Mouse (Mus musculus) liver, embryonic 11.5 days (tissue): ENCODE data around the gene Zfp2. TPM values are rescaled to one million over a fixed set of nuclear protein-coding genes. Genes with fewer than 3 reads are reported as not detected.

Experiments used
- ATAC-seq: fragments of 200-750 bp; cut with Nextera tagmentation; replicated peaks from 2 replicates; pipeline ENCODE4 v1.8.0; 2017; ENCODE audit warnings: moderate number of reproducible peaks, mild to moderate bottlenecking, moderate TSS enrichment, moderate library complexity; ENCODE audit not compliant: low FRiP score
- DNase-seq: peaks from one replicate; pipeline ENCODE4 v3.0.0-alpha.2; 2017; ENCODE audit warnings: low spot score
- H3K27ac ChIP-seq: fragments of 300-500 bp; sonication (generic); 2 replicates; pipeline ENCODE4 v1.5.1; 2014; ENCODE audit warnings: mild to moderate bottlenecking, low read depth, low read length, control low read depth
- H3K27me3 ChIP-seq: fragments of 300-500 bp; sonication (generic); replicated peaks from 2 replicates; pipeline ENCODE4 v1.6.1; 2014; ENCODE audit warnings: low read length, mixed read lengths; ENCODE audit not compliant: control insufficient read depth, insufficient read depth
- H3K36me3 ChIP-seq: fragments of 300-500 bp; sonication (generic); 2 replicates; pipeline ENCODE4 v1.6.1; 2014; ENCODE audit warnings: mild to moderate bottlenecking, low read length, moderate library complexity, mixed read lengths; ENCODE audit not compliant: control insufficient read depth, insufficient read depth
- H3K4me1 ChIP-seq: fragments of 300-500 bp; sonication (generic); replicated peaks from 2 replicates; pipeline ENCODE4 v1.6.1; 2014; ENCODE audit warnings: low read length, mixed read lengths; ENCODE audit not compliant: control insufficient read depth, insufficient read depth
- H3K4me2 ChIP-seq: fragments of 300-500 bp; sonication (generic); 2 replicates; pipeline ENCODE4 v1.6.1; 2014; ENCODE audit warnings: mild to moderate bottlenecking, control low read depth, moderate library complexity
- H3K4me3 ChIP-seq: fragments of 300-500 bp; sonication (generic); 2 replicates; pipeline ENCODE4 v1.5.1; 2014; ENCODE audit warnings: low read depth, low read length, control low read depth
- H3K9ac ChIP-seq: fragments of 300-500 bp; sonication (generic); 2 replicates; pipeline ENCODE4 v1.6.1; 2014; ENCODE audit warnings: low read depth, low read length, control low read depth
- H3K9me3 ChIP-seq: fragments of 300-500 bp; sonication (generic); 2 replicates; pipeline ENCODE4 v1.6.1; 2016; ENCODE audit warnings: low read length, inconsistent platforms, mixed read lengths; ENCODE audit not compliant: control insufficient read depth
- WGBS: fragments of 180-500 bp; shearing (Covaris S2); extraction: QIAGEN DNeasy Blood & Tissue Kit; methylation state at CpG from one replicate; pipeline ENCODE4 v1.1.7; 2014; 5-methylcytosine and 5-hydroxymethylcytosine counted together
- polyA plus RNA-seq: library from polyadenylated mRNA; unstranded; fragments of >200 nt; fragmentation: Nextera tagmentation; extraction: Ambion mirVana; gene quantifications from 2 replicates; pipeline ENCODE4 v1.2.1, GENCODE M21; 2014

Zfp2 gene
- polyA plus RNA-seq, 1 experiment from 2014 or later, result 10.6 TPM

DNA sequence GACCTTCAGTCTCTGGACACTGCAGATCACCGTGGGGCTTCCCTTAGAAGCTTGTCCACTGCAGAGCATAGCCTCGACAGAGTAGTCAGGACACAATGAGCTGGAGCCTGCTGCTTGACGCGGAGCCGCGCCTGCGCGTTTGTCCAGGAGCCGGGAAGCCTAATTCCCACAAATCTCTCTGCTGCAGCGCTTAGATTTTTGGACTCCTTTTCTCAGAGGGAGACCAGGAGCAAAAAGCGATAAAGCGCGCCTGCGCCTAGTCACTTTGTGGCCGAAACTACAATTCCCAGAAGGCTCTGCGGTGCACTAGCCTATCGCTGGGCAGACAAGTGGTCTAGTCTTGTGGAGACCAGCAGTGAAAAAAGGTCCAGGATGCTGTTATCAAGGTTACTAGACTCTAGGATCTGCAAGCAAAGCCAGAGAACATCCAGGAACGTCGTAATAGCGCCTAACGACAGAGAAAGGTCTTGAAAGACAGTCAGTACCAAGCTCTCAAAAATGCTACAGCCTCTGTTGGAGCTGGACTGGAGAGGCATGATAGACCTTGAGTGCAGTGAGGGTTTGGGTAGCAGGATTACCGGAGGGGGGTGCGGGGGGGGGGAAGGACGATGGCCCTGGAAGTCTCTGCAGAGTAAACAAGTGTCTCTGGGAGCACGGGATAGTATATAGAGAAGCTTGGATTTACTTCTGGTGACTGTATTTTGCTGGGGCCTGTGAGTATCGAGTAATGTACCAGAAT is 28.4 kb downstream of the Zfp2 start, which contains the start of gene Zfp454:
Zfp454 (minus strand) TSS at position 262 of the 739 bp plus-strand sequence.
- no peak within 1 kb of the TSS for H3K27ac ChIP-seq
- WGBS, result 7% methylated on average over 26 of the region's 26 CpGs
- no peaks in the 10 kb centered on the region for H3K36me3 ChIP-seq
- no peaks in the 10 kb centered on the region for H3K9me3 ChIP-seq
- peak within 1 kb of the TSS; percentile 57; the same call in 1 of the 2 replicates for H3K9ac ChIP-seq
- H3K4me1 ChIP-seq, result no peaks in the 10 kb centered on the region
- ATAC-seq, result peak; percentile 74
- H3K27me3 ChIP-seq, result no peaks in the 10 kb centered on the region
- peak; percentile 62 for DNase-seq
- peak within 1 kb of the TSS; percentile 60 for H3K4me2 ChIP-seq
- H3K4me3 ChIP-seq, result peak within 1 kb of the TSS; percentile 46

DNA sequence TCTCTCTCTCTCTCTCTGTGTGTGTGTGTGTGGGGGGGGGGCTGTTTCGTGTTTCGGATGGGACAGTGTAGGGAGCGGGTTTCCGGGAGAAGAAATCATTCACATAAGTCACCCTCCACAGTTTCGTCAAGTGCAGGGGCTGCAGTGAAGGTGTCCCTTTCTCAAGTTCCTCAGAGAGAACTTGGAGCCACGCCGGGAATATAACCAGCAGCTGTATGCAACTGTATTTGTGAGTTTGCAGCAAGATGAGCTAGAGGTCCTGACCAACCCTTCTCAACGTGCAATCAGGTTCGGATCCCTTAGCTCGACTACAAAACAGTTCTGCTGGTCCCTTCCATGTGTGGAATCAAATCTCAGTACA is 29.1 kb downstream of the Zfp2 start:
- no peaks in the 10 kb centered on the region for H3K36me3 ChIP-seq
- DNase-seq (no peak), ATAC-seq (no peak)
- H3K4me3 ChIP-seq, result peak overlapping the region; percentile 46
- H3K9me3 ChIP-seq, result no peaks in the 10 kb centered on the region
- H3K9ac ChIP-seq, result peak overlapping the region; percentile 57; the same call in 1 of the 2 replicates
- no peaks in the 10 kb centered on the region for H3K4me1 ChIP-seq
- no peak overlapping the region for H3K27ac ChIP-seq
- 39% methylated on average over 10 of the region's 10 CpGs for WGBS
- peak overlapping the region; percentile 60 for H3K4me2 ChIP-seq
- H3K27me3 ChIP-seq, result no peaks in the 10 kb centered on the region

DNA sequence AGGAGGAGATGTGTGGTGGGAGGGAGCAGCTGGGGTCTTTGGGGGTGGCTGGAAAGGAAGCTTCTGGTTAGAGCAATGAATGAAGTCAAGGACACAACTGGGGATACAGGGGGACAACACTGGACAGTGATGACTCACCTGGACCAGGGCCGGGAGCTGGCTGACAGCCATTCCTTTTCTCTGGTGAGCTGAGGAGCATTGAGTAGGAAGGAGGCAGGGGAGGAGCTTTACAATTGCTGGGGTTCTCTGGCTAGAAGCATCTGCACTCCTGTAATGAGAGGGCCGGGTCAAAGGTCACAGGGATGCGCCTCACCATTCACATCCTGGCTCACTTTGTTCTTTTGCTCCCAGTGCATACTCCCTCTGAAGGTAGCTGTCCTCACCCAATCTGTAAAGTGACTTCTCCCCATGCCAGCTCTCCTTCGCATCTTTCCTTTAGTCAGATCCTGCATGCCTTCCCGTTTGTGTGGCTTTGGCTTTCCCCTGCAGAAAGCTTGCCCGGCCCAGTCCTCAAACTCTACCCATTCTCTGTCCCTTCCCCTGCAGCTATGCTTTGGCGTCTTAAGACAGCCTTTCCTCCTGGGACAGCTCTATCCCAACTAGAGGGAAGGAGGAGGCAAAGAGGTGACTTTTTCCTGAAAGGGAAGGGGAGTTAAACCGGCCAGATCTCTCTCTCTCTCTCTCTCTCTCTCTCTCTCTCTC is 29.6 kb downstream of the Zfp2 start:
- H3K9me3 ChIP-seq, result no peaks in the 10 kb centered on the region
- no peak overlapping the region for H3K9ac ChIP-seq
- WGBS, result 45% methylated on average over 8 of the region's 8 CpGs
- DNase-seq (no peak), ATAC-seq (no peak)
- no peaks in the 10 kb centered on the region for H3K27me3 ChIP-seq
- peak overlapping the region; percentile 60 for H3K4me2 ChIP-seq
- H3K36me3 ChIP-seq, result no peaks in the 10 kb centered on the region
- peak overlapping the region; percentile 46; the same call in 1 of the 2 replicates for H3K4me3 ChIP-seq
- H3K4me1 ChIP-seq, result no peaks in the 10 kb centered on the region
- H3K27ac ChIP-seq, result no peak overlapping the region

DNA sequence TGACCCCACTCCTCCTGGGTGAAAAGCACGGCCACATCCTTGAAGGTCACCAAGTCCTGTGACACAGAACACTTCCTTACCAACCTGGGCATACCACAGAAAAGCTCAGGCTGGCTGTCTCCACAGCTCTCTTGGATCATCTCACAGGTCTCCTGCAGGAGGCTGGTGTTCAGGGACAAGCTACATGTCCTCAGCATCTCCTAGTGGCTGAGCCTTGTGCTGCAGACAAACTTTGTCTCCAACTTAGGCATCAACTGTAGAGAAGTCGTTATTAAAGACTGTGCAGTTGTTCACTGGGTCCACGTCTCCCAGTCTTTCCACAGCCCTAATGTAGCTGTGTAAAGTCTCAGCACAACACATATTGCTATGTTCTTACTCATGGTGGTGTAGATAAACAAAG is 32.2 kb downstream of the Zfp2 start:
- Histone ChIP-seq H3K4me2 (no peak overlapping the region), H3K36me3 (peaks cover 3% of the 10 kb centered on the region; the same call in 1 of the 2 replicates), H3K4me1 (no peaks in the 10 kb centered on the region), H3K4me3 (no peak overlapping the region), H3K9ac (no peak overlapping the region), H3K27me3 (no peaks in the 10 kb centered on the region), H3K27ac (no peak overlapping the region), H3K9me3 (no peaks in the 10 kb centered on the region)
- ATAC-seq (no peak), DNase-seq (no peak)
- WGBS, result 56% methylated on average over 3 of the region's 3 CpGs

DNA sequence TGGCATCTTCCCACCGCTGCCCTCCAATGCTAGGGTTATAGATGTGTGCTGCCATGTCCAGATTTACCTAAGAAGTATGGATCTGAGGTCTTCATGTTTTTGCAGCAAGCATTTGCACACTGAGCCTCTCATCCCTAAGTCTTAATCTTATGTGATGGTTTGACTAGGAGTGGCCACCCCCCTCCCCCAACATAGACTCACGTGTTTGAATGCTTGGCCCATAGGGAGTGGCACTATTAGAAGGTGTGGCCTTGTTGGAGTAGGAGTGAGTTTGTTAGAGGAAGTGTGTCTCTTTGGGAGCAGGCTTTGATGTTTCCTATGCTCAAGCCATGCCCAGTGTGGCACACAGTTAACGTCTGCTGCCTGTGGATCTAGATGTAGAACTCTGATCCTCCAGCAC is 37.3 kb downstream of the Zfp2 start:
- ATAC-seq, result no peak
- peaks cover 11% of the 10 kb centered on the region for H3K36me3 ChIP-seq

DNA sequence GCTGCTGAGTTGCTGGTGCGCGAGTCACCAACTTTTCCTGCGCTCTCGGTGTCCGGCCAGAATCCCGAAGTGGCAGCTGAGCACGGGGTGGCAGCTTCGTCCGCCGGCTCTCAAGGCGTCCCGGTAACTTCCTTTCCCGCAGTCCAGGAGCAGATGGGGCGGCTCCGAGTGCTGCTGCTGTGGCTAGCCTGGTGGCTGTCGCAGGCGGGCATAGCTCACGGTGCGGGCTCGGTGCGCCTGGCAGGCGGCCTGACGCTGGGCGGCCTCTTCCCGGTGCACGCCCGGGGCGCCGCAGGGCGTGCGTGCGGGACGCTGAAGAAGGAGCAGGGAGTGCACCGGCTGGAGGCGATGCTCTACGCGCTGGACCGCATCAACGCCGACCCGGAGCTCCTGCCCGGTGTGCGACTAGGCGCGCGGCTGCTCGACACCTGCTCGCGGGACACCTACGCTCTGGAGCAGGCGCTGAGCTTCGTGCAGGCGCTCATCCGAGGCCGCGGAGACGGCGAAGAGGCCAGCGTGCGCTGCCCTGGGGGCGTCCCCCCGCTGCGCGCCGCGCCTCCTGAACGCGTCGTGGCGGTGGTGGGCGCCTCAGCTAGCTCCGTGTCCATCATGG is 64.9 kb downstream of the Zfp2 start:
- Histone ChIP-seq H3K9me3 (no peaks in the 10 kb centered on the region), H3K27ac (no peak overlapping the region), H3K4me1 (no peaks in the 10 kb centered on the region; the same call in 1 of the 2 replicates), H3K9ac (no peak overlapping the region), H3K4me2 (peak overlapping the region; percentile 72), H3K4me3 (peak overlapping the region; percentile 42), H3K36me3 (no peaks in the 10 kb centered on the region), H3K27me3 (peaks cover 56% of the 10 kb centered on the region)
- ATAC-seq (no peak), DNase-seq (no peak)
- 1% methylated on average over 71 of the region's 72 CpGs for WGBS

More for the DNA sequence above, 37.3 kb downstream of the Zfp2 start:
- Histone ChIP-seq H3K27ac (no peak overlapping the region), H3K4me1 (no peaks in the 10 kb centered on the region), H3K4me2 (no peak overlapping the region), H3K4me3 (no peak overlapping the region), H3K27me3 (no peaks in the 10 kb centered on the region), H3K9me3 (no peaks in the 10 kb centered on the region), H3K9ac (no peak overlapping the region)
- 75% methylated on average over 3 of the region's 3 CpGs for WGBS
- DNase-seq, result no peak

DNA sequence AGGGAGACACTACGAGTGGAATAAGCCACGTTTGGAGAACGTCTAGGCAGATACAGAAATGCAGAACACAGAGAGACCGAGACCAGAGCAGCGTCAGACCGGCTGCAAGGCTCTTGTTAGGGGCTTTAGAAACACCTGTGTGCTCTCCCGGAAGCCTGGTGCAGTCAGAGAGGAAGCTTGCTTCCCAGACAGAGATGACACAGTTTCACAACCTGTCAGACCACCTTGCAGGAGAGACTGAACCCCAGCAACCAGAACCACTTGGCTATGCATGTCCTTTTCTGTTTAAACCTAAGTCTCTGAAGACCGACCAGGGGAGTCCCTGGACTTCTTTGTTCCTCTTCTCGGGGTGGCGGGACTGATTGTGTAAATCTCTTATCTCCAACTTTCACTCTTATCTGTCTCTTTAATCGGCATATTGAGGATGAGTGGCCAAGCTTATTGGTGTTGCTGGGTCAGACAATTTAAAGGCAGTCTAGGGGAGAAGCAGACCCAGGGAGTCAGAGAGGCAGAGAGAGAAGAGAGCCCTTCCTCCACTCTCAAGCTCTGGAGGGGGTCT is 65.7 kb downstream of the Zfp2 start, which contains the start of gene Grm6:
Grm6 (plus strand) TSS at position 509 of the 559 bp plus-strand sequence.
- Histone ChIP-seq H3K4me3 (peak within 1 kb of the TSS; percentile 42), H3K27me3 (peaks cover 56% of the 10 kb centered on the region), H3K4me1 (no peaks in the 10 kb centered on the region; the same call in 1 of the 2 replicates), H3K36me3 (no peaks in the 10 kb centered on the region), H3K9ac (no peak within 1 kb of the TSS), H3K4me2 (peak within 1 kb of the TSS; percentile 72), H3K9me3 (no peaks in the 10 kb centered on the region), H3K27ac (no peak within 1 kb of the TSS)
- no peak for ATAC-seq
- 4% methylated on average over 11 of the region's 11 CpGs for WGBS
- DNase-seq, result no peak

DNA sequence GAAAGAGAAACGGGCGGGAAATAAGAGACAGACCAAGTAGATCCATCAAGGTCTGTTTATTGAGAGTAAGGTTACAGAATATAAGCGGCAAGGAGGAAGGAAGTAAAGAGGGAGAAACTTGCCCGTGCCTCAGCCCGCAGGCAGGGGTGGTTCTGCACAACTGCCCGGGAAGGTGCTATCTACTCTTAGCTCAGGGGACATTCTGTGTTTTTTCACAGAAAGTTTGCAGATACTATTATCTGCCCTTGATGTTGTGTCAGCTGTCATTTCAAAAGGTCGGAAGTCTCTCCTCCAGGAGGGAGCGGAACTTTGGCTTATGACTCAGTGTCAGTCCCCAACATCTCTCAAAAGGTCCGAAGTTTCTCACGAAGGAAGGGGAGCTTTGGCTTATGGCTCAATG is 66.7 kb downstream of the Zfp2 start:
- no peak for ATAC-seq
- peaks cover 56% of the 10 kb centered on the region for H3K27me3 ChIP-seq
- no peaks in the 10 kb centered on the region; the same call in 1 of the 2 replicates for H3K4me1 ChIP-seq
- no peak for DNase-seq
- 3% methylated on average over 10 of the region's 10 CpGs for WGBS
- H3K27ac ChIP-seq, result no peak overlapping the region
- H3K36me3 ChIP-seq, result no peaks in the 10 kb centered on the region
- no peak overlapping the region for H3K9ac ChIP-seq
- H3K4me3 ChIP-seq, result no peak overlapping the region
- no peak overlapping the region for H3K4me2 ChIP-seq
- H3K9me3 ChIP-seq, result no peaks in the 10 kb centered on the region
